Mouse (Mus musculus) midbrain, embryonic 14.5 days (tissue): ENCODE data around the gene Sgms2. TPM values are rescaled to one million over a fixed set of nuclear protein-coding genes. Genes with fewer than 3 reads are reported as not detected.

Experiments
- ATAC-seq: fragments of 200-750 bp; cut with Nextera tagmentation; 2 replicates; pipeline ENCODE4 v1.8.0; 2017; ENCODE audit warnings: moderate number of reproducible peaks, moderate library complexity; ENCODE audit not compliant: low FRiP score, low TSS enrichment
- DNase-seq: peaks from one replicate; pipeline ENCODE4 v3.0.0-alpha.2; 2015
- H3K27ac ChIP-seq: fragments of 300-500 bp; sonication (generic); replicated peaks from 2 replicates; pipeline ENCODE4 v1.5.1; 2014; ENCODE audit warnings: mild to moderate bottlenecking, low read depth, low read length, moderate library complexity
- H3K27me3 ChIP-seq: fragments of 300-500 bp; sonication (generic); 2 replicates; pipeline ENCODE4 v1.6.1; 2014; ENCODE audit warnings: low read length, control low read depth, mixed read lengths; ENCODE audit not compliant: control insufficient read depth, insufficient read depth
- H3K36me3 ChIP-seq: fragments of 300-500 bp; sonication (generic); 2 replicates; pipeline ENCODE4 v1.6.1; 2014; ENCODE audit warnings: low read length, control low read depth; ENCODE audit not compliant: control insufficient read depth, insufficient read depth
- H3K4me1 ChIP-seq: fragments of 300-500 bp; sonication (generic); 2 replicates; pipeline ENCODE4 v1.6.1; 2014; ENCODE audit warnings: mild to moderate bottlenecking, antibody characterized with exemption, low read length, control low read depth; ENCODE audit not compliant: control insufficient read depth, insufficient read depth
- H3K4me2 ChIP-seq: fragments of 300-500 bp; sonication (generic); 2 replicates; pipeline ENCODE4 v1.6.1; 2014; ENCODE audit warnings: mild to moderate bottlenecking, low read length, moderate library complexity
- H3K4me3 ChIP-seq: fragments of 300-500 bp; sonication (generic); replicated peaks from 2 replicates; pipeline ENCODE4 v1.5.1; 2014; ENCODE audit warnings: low read depth, low read length
- H3K9ac ChIP-seq: fragments of 300-500 bp; sonication (generic); replicated peaks from 2 replicates; pipeline ENCODE4 v1.6.1; 2014; ENCODE audit warnings: mild to moderate bottlenecking, low read length, moderate library complexity
- H3K9me3 ChIP-seq: fragments of 300-500 bp; sonication (generic); 2 replicates; pipeline ENCODE4 v1.6.1; 2016; ENCODE audit warnings: low read length, control low read depth, mixed read lengths; ENCODE audit not compliant: control insufficient read depth
- WGBS: fragments of 180-500 bp; shearing (Covaris S2); extraction: QIAGEN DNeasy Blood & Tissue Kit; methylation state at CpG from one replicate; pipeline ENCODE4 v1.1.7; 2014; 5-methylcytosine and 5-hydroxymethylcytosine counted together
- polyA plus RNA-seq: library from polyadenylated mRNA; unstranded; fragments of >200 nt; fragmentation: Nextera tagmentation; extraction: Ambion mirVana; gene quantifications from 2 replicates; pipeline ENCODE4 v1.2.1, GENCODE M21; 2014

The Sgms2 gene
- polyA plus RNA-seq, 1 experiment from 2014 or later, result 0.93 TPM

GRCm38 (mm10) chr3:131480659-131481058, 10.6 kb downstream of the Sgms2 start:
- no peak overlapping the region for H3K4me2 ChIP-seq
- H3K4me3 ChIP-seq, result no peak overlapping the region
- no peaks in the 10 kb centered on the region for H3K9me3 ChIP-seq
- no peaks in the 10 kb centered on the region for H3K36me3 ChIP-seq
- 0 out of 2 replicates have a peak, but pooled peaks cover 2% of the 10 kb centered on the region for H3K4me1 ChIP-seq
- ATAC-seq (no peak), DNase-seq (no peak)
- no peak overlapping the region for H3K9ac ChIP-seq
- H3K27me3 ChIP-seq, result no peaks in the 10 kb centered on the region
- no peak overlapping the region for H3K27ac ChIP-seq
- 63% methylated on average over 3 of the region's 3 CpGs for WGBS

GRCm38 (mm10) chr3:131479415-131479814, 11.8 kb downstream of the Sgms2 start:
- ATAC-seq (no peak), DNase-seq (no peak)
- no peaks in the 10 kb centered on the region for H3K9me3 ChIP-seq
- H3K4me2 ChIP-seq, result no peak overlapping the region
- H3K36me3 ChIP-seq, result no peaks in the 10 kb centered on the region
- 0 out of 2 replicates have a peak, but pooled peaks cover 2% of the 10 kb centered on the region for H3K4me1 ChIP-seq
- H3K27ac ChIP-seq, result no peak overlapping the region
- no peaks in the 10 kb centered on the region for H3K27me3 ChIP-seq
- no peak overlapping the region for H3K9ac ChIP-seq
- 93% methylated on average over 3 of the region's 3 CpGs for WGBS
- H3K4me3 ChIP-seq, result no peak overlapping the region

- DNase-seq, result no peak
- 96% methylated on average over 10 of the region's 10 CpGs for WGBS
- Histone ChIP-seq H3K27me3 (no peaks in the 10 kb centered on the region), H3K27ac (no peak overlapping the region), H3K4me3 (no peak overlapping the region), H3K36me3 (no peaks in the 10 kb centered on the region), H3K4me2 (no peak overlapping the region), H3K9ac (no peak overlapping the region), H3K4me1 (peaks cover 6% of the 10 kb centered on the region; the same call in 1 of the 2 replicates), H3K9me3 (no peaks in the 10 kb centered on the region)
- no peak for ATAC-seq
Observed at GRCm38 (mm10) chr3:131476002-131476401, 15.2 kb downstream of the Sgms2 start.

GRCm38 (mm10) chr3:131474526-131474925, 16.7 kb downstream of the Sgms2 start:
- no peaks in the 10 kb centered on the region for H3K36me3 ChIP-seq
- no peaks in the 10 kb centered on the region for H3K27me3 ChIP-seq
- no peaks in the 10 kb centered on the region for H3K9me3 ChIP-seq
- H3K4me2 ChIP-seq, result no peak overlapping the region
- peaks cover 6% of the 10 kb centered on the region; the same call in 1 of the 2 replicates for H3K4me1 ChIP-seq
- H3K9ac ChIP-seq, result no peak overlapping the region
- H3K27ac ChIP-seq, result no peak overlapping the region
- 80% methylated on average over 13 of the region's 13 CpGs for WGBS
- no peak for ATAC-seq
- DNase-seq, result no peak
- H3K4me3 ChIP-seq, result no peak overlapping the region

- 23% methylated on average over 1 of the region's 1 CpGs for WGBS
- H3K36me3 ChIP-seq, result no peaks in the 10 kb centered on the region
- no peak for ATAC-seq
- no peak overlapping the region for H3K4me2 ChIP-seq
- H3K4me1 ChIP-seq, result peaks cover 6% of the 10 kb centered on the region; the same call in 1 of the 2 replicates
- DNase-seq, result peak; percentile 66
- no peaks in the 10 kb centered on the region for H3K9me3 ChIP-seq
- no peak overlapping the region for H3K27ac ChIP-seq
- H3K9ac ChIP-seq, result no peak overlapping the region
- H3K27me3 ChIP-seq, result no peaks in the 10 kb centered on the region
- no peak overlapping the region for H3K4me3 ChIP-seq
Observed at GRCm38 (mm10) chr3:131473496-131473895, 17.7 kb downstream of the Sgms2 start.

- H3K4me1 ChIP-seq, result peaks cover 6% of the 10 kb centered on the region; the same call in 1 of the 2 replicates
- no peaks in the 10 kb centered on the region for H3K36me3 ChIP-seq
- H3K9me3 ChIP-seq, result no peaks in the 10 kb centered on the region
- no peak overlapping the region for H3K4me3 ChIP-seq
- H3K27ac ChIP-seq, result no peak overlapping the region
- 40% methylated on average over 6 of the region's 6 CpGs for WGBS
- DNase-seq (peak; percentile 62), ATAC-seq (peak; percentile 22; the same call in 1 of the 2 replicates)
- no peak overlapping the region for H3K4me2 ChIP-seq
- H3K27me3 ChIP-seq, result no peaks in the 10 kb centered on the region
- H3K9ac ChIP-seq, result no peak overlapping the region
Observed at GRCm38 (mm10) chr3:131471836-131472235, 19.4 kb downstream of the Sgms2 start.

- WGBS, result 61% methylated on average over 11 of the region's 11 CpGs
- no peak overlapping the region for H3K27ac ChIP-seq
- DNase-seq (no peak), ATAC-seq (peak; percentile 12; the same call in 1 of the 2 replicates)
- no peak overlapping the region for H3K4me2 ChIP-seq
- H3K9me3 ChIP-seq, result no peaks in the 10 kb centered on the region
- H3K36me3 ChIP-seq, result no peaks in the 10 kb centered on the region
- no peak overlapping the region for H3K9ac ChIP-seq
- peaks cover 6% of the 10 kb centered on the region; the same call in 1 of the 2 replicates for H3K4me1 ChIP-seq
- no peak overlapping the region for H3K4me3 ChIP-seq
- H3K27me3 ChIP-seq, result no peaks in the 10 kb centered on the region
Observed at GRCm38 (mm10) chr3:131471435-131471834, 19.8 kb downstream of the Sgms2 start.

GRCm38 (mm10) chr3:131470837-131471236, 20.4 kb downstream of the Sgms2 start:
- peaks cover 6% of the 10 kb centered on the region; the same call in 1 of the 2 replicates for H3K4me1 ChIP-seq
- no peak overlapping the region for H3K4me3 ChIP-seq
- no peaks in the 10 kb centered on the region for H3K9me3 ChIP-seq
- no peaks in the 10 kb centered on the region for H3K27me3 ChIP-seq
- DNase-seq, result peak; percentile 66
- no peak; the same call in 1 of the 2 replicates for ATAC-seq
- H3K9ac ChIP-seq, result no peak overlapping the region
- no peak overlapping the region for H3K4me2 ChIP-seq
- 25% methylated on average over 9 of the region's 9 CpGs for WGBS
- H3K27ac ChIP-seq, result no peak overlapping the region
- H3K36me3 ChIP-seq, result no peaks in the 10 kb centered on the region

- peaks cover 6% of the 10 kb centered on the region; the same call in 1 of the 2 replicates for H3K4me1 ChIP-seq
- H3K4me2 ChIP-seq, result no peak overlapping the region
- no peaks in the 10 kb centered on the region for H3K36me3 ChIP-seq
- 10% methylated on average over 3 of the region's 3 CpGs for WGBS
- H3K27me3 ChIP-seq, result no peaks in the 10 kb centered on the region
- ATAC-seq, result no peak
- no peak overlapping the region for H3K9ac ChIP-seq
- no peak overlapping the region for H3K4me3 ChIP-seq
- no peak for DNase-seq
- no peaks in the 10 kb centered on the region for H3K9me3 ChIP-seq
- no peak overlapping the region for H3K27ac ChIP-seq
Observed at GRCm38 (mm10) chr3:131469636-131470035, 21.6 kb downstream of the Sgms2 start.
